Mouse (Mus musculus) liver, embryonic 15.5 days (tissue): ENCODE data around the gene Id4. TPM values are rescaled to one million over a fixed set of nuclear protein-coding genes. Genes with fewer than 3 reads are reported as not detected.

Experiments used
- ATAC-seq: fragments of 200-750 bp; cut with Nextera tagmentation; 2 replicates; pipeline ENCODE4 v1.8.0; 2017; ENCODE audit warnings: moderate number of reproducible peaks, mild to moderate bottlenecking, moderate library complexity; ENCODE audit not compliant: insufficient read depth
- H3K27ac ChIP-seq: fragments of 300-500 bp; sonication (generic); replicated peaks from 2 replicates; pipeline ENCODE4 v1.5.1; 2015; ENCODE audit warnings: mild to moderate bottlenecking, inconsistent platforms
- H3K27me3 ChIP-seq: fragments of 300-500 bp; sonication (generic); 2 replicates; pipeline ENCODE4 v1.6.1; 2015; ENCODE audit warnings: mild to moderate bottlenecking, inconsistent platforms
- H3K36me3 ChIP-seq: fragments of 300-500 bp; sonication (generic); replicated peaks from 2 replicates; pipeline ENCODE4 v1.6.1; 2015; ENCODE audit warnings: moderate library complexity, mild to moderate bottlenecking, inconsistent platforms
- H3K4me1 ChIP-seq: fragments of 300-500 bp; sonication (generic); replicated peaks from 2 replicates; pipeline ENCODE4 v1.6.1; 2015; ENCODE audit warnings: inconsistent platforms
- H3K4me2 ChIP-seq: fragments of 300-500 bp; sonication (generic); 2 replicates; pipeline ENCODE4 v1.6.1; 2015; ENCODE audit warnings: moderate library complexity, mild to moderate bottlenecking, inconsistent platforms
- H3K4me3 ChIP-seq: fragments of 300-500 bp; sonication (generic); replicated peaks from 2 replicates; pipeline ENCODE4 v1.5.1; 2015; ENCODE audit warnings: mild to moderate bottlenecking, inconsistent platforms
- H3K9ac ChIP-seq: fragments of 300-500 bp; sonication (generic); 2 replicates; pipeline ENCODE4 v1.6.1; 2015; ENCODE audit warnings: moderate library complexity, mild to moderate bottlenecking, inconsistent platforms
- H3K9me3 ChIP-seq: fragments of 300-500 bp; sonication (generic); replicated peaks from 2 replicates; pipeline ENCODE4 v1.6.1; 2016; ENCODE audit warnings: inconsistent platforms
- WGBS: fragments of 180-500 bp; shearing (Covaris S2); methylation state at CpG from one replicate; pipeline ENCODE4 v1.1.7; 2015; ENCODE audit warnings: mixed read lengths; ENCODE audit not compliant: insufficient replicate concordance; 5-methylcytosine and 5-hydroxymethylcytosine counted together
- polyA plus RNA-seq: library from polyadenylated mRNA; unstranded; fragments of >200 nt; fragmentation: Nextera tagmentation; extraction: Ambion mirVana; gene quantifications from 2 replicates; pipeline ENCODE4 v1.2.1, GENCODE M21; 2015

Gene Id4
- polyA plus RNA-seq, result 0.36 and 0.48 TPM in 2 replicates

GRCm38 (mm10) chr13:48260690-48261278 is at the start of gene Id4:
TSS of gene Id4 (plus strand) at chr13:48261228.
- 0 out of 2 replicates have a peak, but pooled peaks cover 6% of the 10 kb centered on the region for H3K4me1 ChIP-seq
- 1% methylated on average over 52 of the region's 52 CpGs for WGBS
- H3K36me3 ChIP-seq, result no peaks in the 10 kb centered on the region
- peak within 1 kb of the TSS; percentile 52 for H3K4me3 ChIP-seq
- H3K27ac ChIP-seq, result no peak within 1 kb of the TSS
- no peak within 1 kb of the TSS for H3K9ac ChIP-seq
- peaks cover 55% of the 10 kb centered on the region for H3K27me3 ChIP-seq
- ATAC-seq, result peak; percentile 84
- H3K9me3 ChIP-seq, result no peaks in the 10 kb centered on the region
- peak within 1 kb of the TSS; percentile 70 for H3K4me2 ChIP-seq

- H3K36me3 ChIP-seq, result no peaks in the 10 kb centered on the region
- no peak overlapping the region for H3K4me2 ChIP-seq
- WGBS, result 32% methylated on average over 8 of the region's 8 CpGs
- H3K9ac ChIP-seq, result no peak overlapping the region
- no peaks in the 10 kb centered on the region for H3K4me1 ChIP-seq
- H3K27me3 ChIP-seq, result peaks cover 21% of the 10 kb centered on the region; the same call in 1 of the 2 replicates
- ATAC-seq, result no peak
- H3K4me3 ChIP-seq, result no peak overlapping the region
- H3K9me3 ChIP-seq, result no peaks in the 10 kb centered on the region
- H3K27ac ChIP-seq, result no peak overlapping the region
These were observed 33.9 kb upstream of the Id4 start for GRCm38 (mm10) chr13:48227136-48227535.

- Histone ChIP-seq H3K4me1 (no peaks in the 10 kb centered on the region), H3K27ac (no peak overlapping the region), H3K4me3 (peak overlapping the region; percentile 24), H3K27me3 (peaks cover 21% of the 10 kb centered on the region; the same call in 1 of the 2 replicates), H3K36me3 (no peaks in the 10 kb centered on the region), H3K9ac (no peak overlapping the region), H3K9me3 (no peaks in the 10 kb centered on the region), H3K4me2 (peak overlapping the region; percentile 54)
- peak; percentile 78 for ATAC-seq
- under 1% methylated on average over 38 of the region's 38 CpGs for WGBS
These were observed 33.3 kb upstream of the Id4 start for GRCm38 (mm10) chr13:48227712-48228111.

- no peak for ATAC-seq
- peak overlapping the region; percentile 54 for H3K4me2 ChIP-seq
- H3K4me3 ChIP-seq, result peak overlapping the region; percentile 24
- H3K27ac ChIP-seq, result no peak overlapping the region
- H3K27me3 ChIP-seq, result peaks cover 21% of the 10 kb centered on the region; the same call in 1 of the 2 replicates
- no peaks in the 10 kb centered on the region for H3K4me1 ChIP-seq
- no peak overlapping the region for H3K9ac ChIP-seq
- H3K9me3 ChIP-seq, result no peaks in the 10 kb centered on the region
- WGBS, result 16% methylated on average over 4 of the region's 4 CpGs
- no peaks in the 10 kb centered on the region for H3K36me3 ChIP-seq
These were observed 32.9 kb upstream of the Id4 start for GRCm38 (mm10) chr13:48228114-48228513.

- WGBS, result 63% methylated on average over 6 of the region's 6 CpGs
- Histone ChIP-seq H3K27ac (no peak overlapping the region), H3K4me1 (no peaks in the 10 kb centered on the region), H3K9me3 (no peaks in the 10 kb centered on the region), H3K9ac (no peak overlapping the region), H3K36me3 (no peaks in the 10 kb centered on the region), H3K4me2 (no peak overlapping the region), H3K4me3 (no peak overlapping the region), H3K27me3 (peaks cover 21% of the 10 kb centered on the region; the same call in 1 of the 2 replicates)
- no peak for ATAC-seq
These were observed 30.0 kb upstream of the Id4 start for GRCm38 (mm10) chr13:48230996-48231395.

- Histone ChIP-seq H3K4me2 (no peak overlapping the region), H3K27ac (no peak overlapping the region), H3K9ac (no peak overlapping the region), H3K36me3 (no peaks in the 10 kb centered on the region), H3K9me3 (no peaks in the 10 kb centered on the region), H3K4me1 (no peaks in the 10 kb centered on the region), H3K27me3 (no peaks in the 10 kb centered on the region), H3K4me3 (no peak overlapping the region)
- 52% methylated on average over 4 of the region's 4 CpGs for WGBS
- ATAC-seq, result no peak
These were observed 24.6 kb upstream of the Id4 start for GRCm38 (mm10) chr13:48236436-48236835.

- Histone ChIP-seq H3K27me3 (no peaks in the 10 kb centered on the region), H3K27ac (no peak overlapping the region), H3K4me2 (no peak overlapping the region), H3K9me3 (no peaks in the 10 kb centered on the region), H3K36me3 (no peaks in the 10 kb centered on the region), H3K4me3 (no peak overlapping the region), H3K9ac (no peak overlapping the region), H3K4me1 (no peaks in the 10 kb centered on the region)
- 61% methylated on average over 7 of the region's 7 CpGs for WGBS
- ATAC-seq, result no peak
These were observed 24.2 kb upstream of the Id4 start for GRCm38 (mm10) chr13:48236865-48237264.

GRCm38 (mm10) chr13:48237516-48237915 is 23.5 kb upstream of the Id4 start:
- Histone ChIP-seq H3K27me3 (no peaks in the 10 kb centered on the region), H3K9me3 (no peaks in the 10 kb centered on the region), H3K36me3 (no peaks in the 10 kb centered on the region), H3K4me3 (no peak overlapping the region), H3K4me1 (no peaks in the 10 kb centered on the region), H3K27ac (no peak overlapping the region), H3K4me2 (no peak overlapping the region), H3K9ac (no peak overlapping the region)
- ATAC-seq, result no peak
- WGBS, result 15% methylated on average over 4 of the region's 4 CpGs

GRCm38 (mm10) chr13:48245235-48246012 is 15.6 kb upstream of the Id4 start:
- no peak overlapping the region for H3K27ac ChIP-seq
- H3K9me3 ChIP-seq, result no peaks in the 10 kb centered on the region
- H3K4me1 ChIP-seq, result no peaks in the 10 kb centered on the region
- no peak for ATAC-seq
- no peak overlapping the region for H3K9ac ChIP-seq
- no peak overlapping the region for H3K4me3 ChIP-seq
- no peak overlapping the region for H3K4me2 ChIP-seq
- H3K36me3 ChIP-seq, result no peaks in the 10 kb centered on the region
- whole genome bisulfite sequencing, result 32% methylated on average over 5 of the region's 5 CpGs
- no peaks in the 10 kb centered on the region for H3K27me3 ChIP-seq

GRCm38 (mm10) chr13:48252559-48252958 is 8.5 kb upstream of the Id4 start:
- H3K9me3 ChIP-seq, result no peaks in the 10 kb centered on the region
- no peaks in the 10 kb centered on the region for H3K27me3 ChIP-seq
- H3K4me2 ChIP-seq, result no peak overlapping the region
- no peaks in the 10 kb centered on the region for H3K36me3 ChIP-seq
- H3K4me3 ChIP-seq, result no peak overlapping the region
- H3K27ac ChIP-seq, result no peak overlapping the region
- no peak overlapping the region for H3K9ac ChIP-seq
- no peak for ATAC-seq
- 58% methylated on average over 2 of the region's 2 CpGs for whole genome bisulfite sequencing
- H3K4me1 ChIP-seq, result no peaks in the 10 kb centered on the region

- H3K27ac ChIP-seq, result no peak overlapping the region
- H3K9ac ChIP-seq, result no peak overlapping the region
- H3K9me3 ChIP-seq, result no peaks in the 10 kb centered on the region
- H3K4me1 ChIP-seq, result no peaks in the 10 kb centered on the region
- WGBS, result 72% methylated on average over 8 of the region's 8 CpGs
- ATAC-seq, result no peak
- no peak overlapping the region for H3K4me3 ChIP-seq
- H3K27me3 ChIP-seq, result peaks cover 9% of the 10 kb centered on the region
- H3K4me2 ChIP-seq, result no peak overlapping the region
- H3K36me3 ChIP-seq, result no peaks in the 10 kb centered on the region
These were observed 6.0 kb upstream of the Id4 start for GRCm38 (mm10) chr13:48255026-48255425.
